Mouse (Mus musculus): ENCODE data around the gene Vmn2r13. TPM values are rescaled to one million over a fixed set of nuclear protein-coding genes. Genes with fewer than 3 reads are reported as not detected.
"Not testable (repeated sequence)": the region's sequence is repeated elsewhere in the genome, so short reads cannot be mapped to it uniquely, and the experiment has no call there.

Vmn2r13 gene
- not detected in 2 replicates for polyA plus RNA-seq (2014; fragmentation: Nextera tagmentation; extraction: Ambion mirVana)

- not testable (repeated sequence) for H3K4me3 ChIP-seq (ENCODE audit: low read depth, low read length); H3K4me2 ChIP-seq; DNase-seq (ENCODE audit: low spot score, missing footprints); H3K27me3 ChIP-seq (ENCODE audit: control insufficient read depth, insufficient read depth, low read length); H3K27ac ChIP-seq (ENCODE audit: low read depth, low read length); H3K9me3 ChIP-seq (ENCODE audit: control insufficient read depth, low read length); H3K4me1 ChIP-seq (ENCODE audit: control insufficient read depth, insufficient read depth, low read length); ATAC-seq (ENCODE audit: low FRiP score); H3K9ac ChIP-seq (ENCODE audit: low read length); H3K36me3 ChIP-seq (ENCODE audit: control insufficient read depth, insufficient read depth, low read length)
- WGBS = 55% methylated on average over 2 of the region's 2 CpGs
Observed at GRCm38 (mm10) chr5:109192099-109192498, at the start of gene Vmn2r13. TSS of gene Vmn2r13 (minus strand) at chr5:109192199.

DNA sequence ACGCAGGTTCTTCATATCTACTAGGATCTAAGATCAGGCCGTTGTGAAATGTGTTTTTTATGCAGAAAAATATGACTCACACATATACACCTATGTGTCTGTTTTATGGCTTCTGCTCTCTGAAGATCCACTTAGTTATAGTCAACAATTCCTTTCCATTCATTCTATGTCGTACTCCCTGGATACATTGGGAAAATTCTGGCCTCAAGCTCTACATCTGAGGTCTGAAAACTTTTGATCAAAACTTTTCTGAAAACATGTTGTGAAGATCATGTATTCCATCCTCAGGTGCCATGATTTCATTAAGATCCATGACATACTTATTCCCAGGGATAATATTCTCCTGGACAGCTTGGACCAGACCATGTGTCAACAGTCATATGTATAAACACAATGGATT is 32.6 kb upstream of the Vmn2r13 start, which contains the start of gene Vmn2r14:
Gene Vmn2r14 (minus strand): TSS at position 101 of the 400 bp plus-strand sequence.
- H3K4me1 ChIP-seq (ENCODE audit: control insufficient read depth, insufficient read depth, low read length) = no peaks in the 10 kb centered on the region
- no peak for ATAC-seq (ENCODE audit: low FRiP score)
- H3K27ac ChIP-seq (ENCODE audit: low read depth, low read length) = no peak within 1 kb of the TSS
- no peak within 1 kb of the TSS for H3K9ac ChIP-seq (ENCODE audit: low read length)
- no peak within 1 kb of the TSS for H3K4me2 ChIP-seq
- no peaks in the 10 kb centered on the region for H3K9me3 ChIP-seq (ENCODE audit: control insufficient read depth, low read length)
- H3K27me3 ChIP-seq (ENCODE audit: control insufficient read depth, insufficient read depth, low read length) = no peaks in the 10 kb centered on the region
- no peak within 1 kb of the TSS for H3K4me3 ChIP-seq (ENCODE audit: low read depth, low read length)
- DNase-seq (ENCODE audit: low spot score, missing footprints) = no peak
- WGBS = 72% methylated on average over 3 of the region's 3 CpGs
- no peaks in the 10 kb centered on the region for H3K36me3 ChIP-seq (ENCODE audit: control insufficient read depth, insufficient read depth, low read length)

- H3K9ac ChIP-seq (ENCODE audit: low read length); H3K27ac ChIP-seq (ENCODE audit: low read depth, low read length); H3K27me3 ChIP-seq (ENCODE audit: control insufficient read depth, insufficient read depth, low read length); H3K9me3 ChIP-seq (ENCODE audit: control insufficient read depth, low read length); ATAC-seq (ENCODE audit: low FRiP score); DNase-seq (ENCODE audit: low spot score, missing footprints); H3K4me2 ChIP-seq; H3K4me3 ChIP-seq (ENCODE audit: low read depth, low read length); H3K36me3 ChIP-seq (ENCODE audit: control insufficient read depth, insufficient read depth, low read length); H3K4me1 ChIP-seq (ENCODE audit: control insufficient read depth, insufficient read depth, low read length): not testable (repeated sequence)
- 83% methylated on average over 4 of the region's 4 CpGs for WGBS
Observed at GRCm38 (mm10) chr5:109166851-109167250, 25.1 kb downstream of the Vmn2r13 start.

DNA sequence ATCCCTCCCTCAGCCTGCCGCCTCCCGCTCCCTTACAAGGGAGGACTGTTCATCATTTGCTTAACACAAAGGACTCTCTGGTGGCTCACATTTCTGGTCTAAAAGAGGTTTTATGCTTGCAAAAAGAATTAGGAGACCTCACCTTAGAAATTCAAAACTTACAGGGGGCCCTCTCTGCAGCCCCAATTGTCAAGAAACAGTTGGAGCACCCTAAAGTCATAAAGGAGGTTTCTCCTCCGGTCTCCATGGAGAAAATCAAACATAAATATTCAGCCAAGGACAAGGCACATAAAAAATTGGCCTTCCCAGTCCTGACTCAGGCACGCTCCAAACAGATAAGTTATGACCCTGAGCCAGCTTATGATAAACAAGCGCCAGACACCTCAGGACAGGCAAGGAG is 31.9 kb downstream of the Vmn2r13 start:
- ATAC-seq (ENCODE audit: low FRiP score) (no peak), DNase-seq (ENCODE audit: low spot score, missing footprints) (no peak)
- no peaks in the 10 kb centered on the region for H3K36me3 ChIP-seq (ENCODE audit: control insufficient read depth, insufficient read depth, low read length)
- no peak overlapping the region for H3K9ac ChIP-seq (ENCODE audit: low read length)
- WGBS = 90% methylated on average over 5 of the region's 5 CpGs
- no peak overlapping the region for H3K4me2 ChIP-seq
- H3K9me3 ChIP-seq (ENCODE audit: control insufficient read depth, low read length) = peaks cover 2% of the 10 kb centered on the region; the same call in 1 of the 2 replicates
- H3K27me3 ChIP-seq (ENCODE audit: control insufficient read depth, insufficient read depth, low read length) = no peaks in the 10 kb centered on the region
- no peak overlapping the region for H3K4me3 ChIP-seq (ENCODE audit: low read depth, low read length)
- no peak overlapping the region for H3K27ac ChIP-seq (ENCODE audit: low read depth, low read length)
- no peaks in the 10 kb centered on the region for H3K4me1 ChIP-seq (ENCODE audit: control insufficient read depth, insufficient read depth, low read length)

DNA sequence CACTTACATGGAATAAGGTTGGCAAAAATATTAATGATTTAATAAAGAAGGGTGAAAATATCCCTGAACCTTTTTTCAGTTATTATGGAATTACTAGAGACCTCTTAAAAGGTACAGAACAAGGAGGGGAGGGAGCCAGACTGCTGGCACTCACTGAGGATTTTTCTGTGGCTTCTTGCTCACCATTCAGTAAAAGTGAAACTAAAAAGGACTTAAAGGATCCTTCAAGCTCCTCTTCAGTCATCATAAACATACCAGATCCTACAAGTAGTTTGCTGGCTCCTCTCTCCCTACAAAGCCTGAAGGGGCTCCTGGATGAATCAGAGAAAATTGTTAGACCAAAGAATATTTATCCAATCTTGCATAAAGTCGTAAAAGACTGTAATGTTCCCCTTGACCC is 32.4 kb downstream of the Vmn2r13 start:
- not testable (repeated sequence) for H3K4me1 ChIP-seq (ENCODE audit: control insufficient read depth, insufficient read depth, low read length); H3K9ac ChIP-seq (ENCODE audit: low read length); H3K4me3 ChIP-seq (ENCODE audit: low read depth, low read length); DNase-seq (ENCODE audit: low spot score, missing footprints); H3K27ac ChIP-seq (ENCODE audit: low read depth, low read length); H3K36me3 ChIP-seq (ENCODE audit: control insufficient read depth, insufficient read depth, low read length); H3K9me3 ChIP-seq (ENCODE audit: control insufficient read depth, low read length); H3K4me2 ChIP-seq; ATAC-seq (ENCODE audit: low FRiP score); H3K27me3 ChIP-seq (ENCODE audit: control insufficient read depth, insufficient read depth, low read length)
- WGBS = 70% methylated on average over 1 of the region's 1 CpGs

DNA sequence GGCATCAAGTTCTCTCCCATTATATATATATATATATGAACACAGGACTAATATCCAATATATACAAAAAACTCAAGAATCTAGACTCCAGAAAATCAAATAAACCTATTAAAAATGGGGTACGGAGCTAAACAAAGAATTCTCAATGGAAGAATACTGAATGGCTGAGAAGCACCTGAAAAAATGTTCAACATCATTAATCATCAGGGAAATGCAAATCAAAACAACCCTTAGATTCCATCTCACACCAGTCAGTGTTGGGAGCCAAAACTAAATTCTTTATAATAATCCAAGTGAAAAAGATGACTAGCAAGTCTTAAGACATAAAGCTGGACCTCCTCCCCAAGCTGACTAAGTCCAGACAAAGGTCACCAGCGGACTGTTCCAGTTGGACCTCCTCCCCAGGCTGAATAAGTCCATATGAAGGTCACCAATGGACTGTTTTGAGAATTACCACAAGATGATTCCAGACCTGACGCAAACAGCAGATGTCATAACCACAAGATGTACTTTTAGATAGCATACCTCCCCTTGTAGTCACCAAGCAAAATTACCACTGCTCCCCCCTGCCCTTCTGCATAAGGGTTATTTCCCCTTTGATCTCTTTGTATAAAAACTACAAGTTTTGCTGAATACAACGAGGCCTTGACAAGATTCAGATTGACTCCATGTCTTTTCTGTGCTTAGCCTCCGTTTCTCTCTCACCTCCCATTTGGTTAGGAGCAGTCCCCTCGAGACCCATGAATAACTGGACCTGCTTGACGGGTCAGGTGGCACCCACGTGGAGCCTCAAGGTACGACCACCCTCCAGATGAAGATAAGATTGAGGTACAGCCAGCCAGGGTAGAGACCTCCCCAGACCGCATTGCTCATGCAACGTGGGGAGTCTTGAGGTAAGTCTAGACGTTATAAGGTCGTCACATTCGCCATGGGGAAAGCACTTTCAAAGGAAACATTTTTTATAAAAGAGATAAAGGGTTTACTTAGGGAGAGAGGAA is 33.2 kb downstream of the Vmn2r13 start:
- H3K27ac ChIP-seq (ENCODE audit: low read depth, low read length); ATAC-seq (ENCODE audit: low FRiP score); H3K36me3 ChIP-seq (ENCODE audit: control insufficient read depth, insufficient read depth, low read length); H3K4me1 ChIP-seq (ENCODE audit: control insufficient read depth, insufficient read depth, low read length); DNase-seq (ENCODE audit: low spot score, missing footprints); H3K9me3 ChIP-seq (ENCODE audit: control insufficient read depth, low read length); H3K4me2 ChIP-seq; H3K4me3 ChIP-seq (ENCODE audit: low read depth, low read length); H3K27me3 ChIP-seq (ENCODE audit: control insufficient read depth, insufficient read depth, low read length); H3K9ac ChIP-seq (ENCODE audit: low read length): not testable (repeated sequence)
- 77% methylated on average over 14 of the region's 14 CpGs for WGBS

DNA sequence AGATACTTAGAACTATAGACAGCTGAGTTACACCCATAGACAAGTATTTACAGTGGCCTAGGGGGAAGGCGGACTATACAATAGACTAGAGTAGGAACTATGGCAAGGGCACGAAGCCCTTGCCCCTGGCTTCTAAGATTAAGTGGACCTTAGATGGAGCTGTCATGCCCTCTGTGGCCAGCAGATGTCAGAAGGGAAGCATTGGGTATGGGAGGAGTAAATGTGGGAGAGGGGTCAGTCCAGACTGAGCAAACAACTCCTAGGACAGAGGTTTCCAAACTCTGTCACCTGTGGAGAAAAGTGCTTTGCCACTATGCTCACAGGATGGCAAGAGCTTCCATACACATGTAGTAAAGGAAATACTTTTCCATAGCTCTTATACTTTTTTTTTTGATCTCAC is 52.5 kb downstream of the Vmn2r13 start:
- H3K4me2 ChIP-seq = no peak overlapping the region
- DNase-seq (ENCODE audit: low spot score, missing footprints) = no peak
- no peaks in the 10 kb centered on the region for H3K27me3 ChIP-seq (ENCODE audit: control insufficient read depth, insufficient read depth, low read length)
- no peaks in the 10 kb centered on the region for H3K4me1 ChIP-seq (ENCODE audit: control insufficient read depth, insufficient read depth, low read length)
- H3K36me3 ChIP-seq (ENCODE audit: control insufficient read depth, insufficient read depth, low read length) = no peaks in the 10 kb centered on the region
- no peak overlapping the region for H3K9ac ChIP-seq (ENCODE audit: low read length)
- WGBS = 80% methylated on average over 2 of the region's 2 CpGs
- peaks cover 6% of the 10 kb centered on the region; the same call in 1 of the 2 replicates for H3K9me3 ChIP-seq (ENCODE audit: control insufficient read depth, low read length)
- ATAC-seq (ENCODE audit: low FRiP score) = no peak
- no peak overlapping the region for H3K27ac ChIP-seq (ENCODE audit: low read depth, low read length)
- H3K4me3 ChIP-seq (ENCODE audit: low read depth, low read length) = no peak overlapping the region

GRCm38 (mm10) chr5:109136731-109137130 is 55.3 kb downstream of the Vmn2r13 start:
- no peak overlapping the region for H3K4me2 ChIP-seq
- 80% methylated on average over 2 of the region's 2 CpGs for WGBS
- no peak for ATAC-seq (ENCODE audit: low FRiP score)

More at GRCm38 (mm10) chr5:109136731-109137130, 55.3 kb downstream of the Vmn2r13 start:
- DNase-seq (ENCODE audit: low spot score, missing footprints) = no peak
- Histone ChIP-seq H3K27ac (ENCODE audit: low read depth, low read length) (no peak overlapping the region), H3K9ac (ENCODE audit: low read length) (no peak overlapping the region), H3K4me1 (ENCODE audit: control insufficient read depth, insufficient read depth, low read length) (no peaks in the 10 kb centered on the region), H3K27me3 (ENCODE audit: control insufficient read depth, insufficient read depth, low read length) (no peaks in the 10 kb centered on the region), H3K36me3 (ENCODE audit: control insufficient read depth, insufficient read depth, low read length) (no peaks in the 10 kb centered on the region), H3K9me3 (ENCODE audit: control insufficient read depth, low read length) (peaks cover 6% of the 10 kb centered on the region; the same call in 1 of the 2 replicates), H3K4me3 (ENCODE audit: low read depth, low read length) (no peak overlapping the region)
